Mouse (Mus musculus): ENCODE data around the gene Gm10295. TPM values are rescaled to one million over a fixed set of nuclear protein-coding genes. Genes with fewer than 3 reads are reported as not detected.
A peak's percentile ranks its signal among the peaks of the same experiment; 100 is the strongest.

The Gm10295 gene
- polyA plus RNA-seq, 1 experiment = not detected

GRCm38 (mm10) chr7:71391333-71391732 is 40.0 kb upstream of the Gm10295 start:
- H3K27me3 ChIP-seq (replicated peaks; ENCODE audit: control insufficient read depth, insufficient read depth, low read length) = no peaks in the 10 kb centered on the region
- H3K4me1 ChIP-seq (ENCODE audit: control insufficient read depth, insufficient read depth, low read length) = no peaks in the 10 kb centered on the region
- no peak for TF ChIP-seq CTCF (conservative IDR thresholded peaks at IDR 0.05; ENCODE audit: insufficient read depth, insufficient read length, low read depth, low read length)
- no peak for TF ChIP-seq POLR2A (IDR thresholded peaks at IDR 0.05; ENCODE audit: low read depth, low read length)
- 75% methylated on average over 5 of the region's 5 CpGs for WGBS
- no peaks in the 10 kb centered on the region for H3K36me3 ChIP-seq (ENCODE audit: control insufficient read depth, insufficient read depth, low read length)
- peak; percentile 70 for DNase-seq
- H3K27ac ChIP-seq (ENCODE audit: insufficient read depth, low read depth, low read length) = peak overlapping the region; percentile 84
- 0 out of 2 replicates have a peak overlapping the region, but pooled peaks have one; percentile 24 for H3K4me3 ChIP-seq (ENCODE audit: insufficient read depth, low read depth, low read length)

GRCm38 (mm10) chr7:71390291-71390690 is 39.0 kb upstream of the Gm10295 start:
- Histone ChIP-seq H3K27me3 (replicated peaks; ENCODE audit: control insufficient read depth, insufficient read depth, low read length) (no peaks in the 10 kb centered on the region), H3K36me3 (ENCODE audit: control insufficient read depth, insufficient read depth, low read length) (no peaks in the 10 kb centered on the region), H3K4me3 (ENCODE audit: insufficient read depth, low read depth, low read length) (no peak overlapping the region), H3K27ac (ENCODE audit: insufficient read depth, low read depth, low read length) (peak overlapping the region; percentile 74), H3K4me1 (ENCODE audit: control insufficient read depth, insufficient read depth, low read length) (no peaks in the 10 kb centered on the region)
- WGBS = 70% methylated on average over 2 of the region's 2 CpGs
- TF ChIP-seq POLR2A (IDR thresholded peaks at IDR 0.05; ENCODE audit: low read depth, low read length) (no peak), CTCF (conservative IDR thresholded peaks at IDR 0.05; ENCODE audit: insufficient read depth, insufficient read length, low read depth, low read length) (no peak)
- peak; percentile 52 for DNase-seq

DNA sequence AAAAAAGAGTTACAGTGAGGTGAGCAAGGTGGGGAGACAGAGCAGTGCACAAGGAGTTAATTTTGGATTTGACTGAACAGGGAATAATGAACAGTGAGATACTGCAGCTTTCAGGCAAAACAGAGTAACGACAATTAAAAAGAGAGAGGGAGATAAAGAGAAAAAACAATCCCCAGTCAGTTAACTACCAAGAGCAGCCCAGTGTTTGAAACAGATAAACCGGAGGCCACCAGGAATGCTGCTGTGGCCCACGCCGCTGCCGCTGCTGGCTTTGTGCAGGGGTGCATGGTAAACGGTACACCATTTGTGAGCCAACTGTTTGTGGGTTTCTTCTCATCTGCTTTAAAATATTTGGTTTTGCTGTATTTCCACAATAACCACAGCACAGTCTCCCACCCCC is 34.8 kb upstream of the Gm10295 start:
- 65% methylated on average over 6 of the region's 6 CpGs for WGBS
- H3K4me1 ChIP-seq (ENCODE audit: control insufficient read depth, insufficient read depth, low read length) = no peaks in the 10 kb centered on the region

GRCm38 (mm10) chr7:71384921-71385320 is 33.6 kb upstream of the Gm10295 start:
- no peaks in the 10 kb centered on the region for H3K36me3 ChIP-seq (ENCODE audit: control insufficient read depth, insufficient read depth, low read length)
- DNase-seq = no peak
- H3K4me3 ChIP-seq (ENCODE audit: insufficient read depth, low read depth, low read length) = no peak overlapping the region
- peak overlapping the region; percentile 30; the same call in 1 of the 2 replicates for H3K27ac ChIP-seq (ENCODE audit: insufficient read depth, low read depth, low read length)
- no peaks in the 10 kb centered on the region for H3K27me3 ChIP-seq (replicated peaks; ENCODE audit: control insufficient read depth, insufficient read depth, low read length)
- no peaks in the 10 kb centered on the region for H3K4me1 ChIP-seq (ENCODE audit: control insufficient read depth, insufficient read depth, low read length)
- TF ChIP-seq CTCF (conservative IDR thresholded peaks at IDR 0.05; ENCODE audit: insufficient read depth, insufficient read length, low read depth, low read length) (no peak), POLR2A (IDR thresholded peaks at IDR 0.05; ENCODE audit: low read depth, low read length) (no peak)
- WGBS = 71% methylated on average over 7 of the region's 7 CpGs

More for the DNA sequence above, 34.8 kb upstream of the Gm10295 start:
- no peak for DNase-seq
- Histone ChIP-seq H3K27me3 (replicated peaks; ENCODE audit: control insufficient read depth, insufficient read depth, low read length) (no peaks in the 10 kb centered on the region), H3K27ac (ENCODE audit: insufficient read depth, low read depth, low read length) (peak overlapping the region; percentile 43; the same call in 1 of the 2 replicates), H3K36me3 (ENCODE audit: control insufficient read depth, insufficient read depth, low read length) (no peaks in the 10 kb centered on the region), H3K4me3 (ENCODE audit: insufficient read depth, low read depth, low read length) (no peak overlapping the region)
- no peak for TF ChIP-seq POLR2A (IDR thresholded peaks at IDR 0.05; ENCODE audit: low read depth, low read length)
- no peak for TF ChIP-seq CTCF (conservative IDR thresholded peaks at IDR 0.05; ENCODE audit: insufficient read depth, insufficient read length, low read depth, low read length)

DNA sequence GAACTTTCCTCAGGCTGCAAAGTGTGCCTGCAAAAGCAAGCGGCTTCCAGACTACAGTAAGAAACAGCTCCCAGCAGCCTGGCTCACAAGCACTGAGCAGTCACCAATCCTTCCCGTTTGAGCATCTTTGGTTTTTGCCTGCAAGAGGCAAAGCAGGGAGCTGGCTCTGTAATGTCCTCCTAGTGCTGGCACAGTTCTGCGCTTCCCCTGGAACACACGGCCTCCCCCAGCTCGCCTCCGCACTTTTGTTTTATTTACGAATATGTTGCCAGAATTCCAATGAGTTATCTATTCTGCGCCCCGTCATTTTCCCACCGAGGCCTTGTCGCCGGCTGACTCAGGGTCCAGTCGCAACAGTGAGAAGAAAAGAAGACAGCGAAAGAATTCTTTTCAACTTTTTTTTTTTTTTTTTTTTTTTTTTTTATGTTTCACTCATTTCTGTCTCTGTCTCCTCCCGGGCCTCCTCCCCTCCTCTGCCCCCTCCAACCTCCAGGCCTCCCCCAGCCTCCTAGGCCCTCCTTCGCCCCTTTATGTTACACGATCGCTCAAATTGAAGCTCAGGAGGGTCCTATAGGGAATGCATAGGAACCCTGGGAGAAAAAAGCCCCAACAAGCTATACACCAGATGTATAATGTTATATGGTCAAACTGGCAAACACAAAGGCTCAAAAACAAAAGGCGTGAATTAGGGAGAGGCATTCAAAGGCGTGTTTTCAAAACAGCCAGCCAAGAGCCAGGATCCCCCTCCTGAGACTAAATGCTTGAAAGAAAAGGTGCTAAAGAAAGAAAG is 32.3 kb upstream of the Gm10295 start:
- peak overlapping the region; percentile 48 for H3K27ac ChIP-seq (ENCODE audit: insufficient read depth, low read depth, low read length)
- TF ChIP-seq POLR2A (IDR thresholded peaks at IDR 0.05; ENCODE audit: low read depth, low read length) (no peak), CTCF (conservative IDR thresholded peaks at IDR 0.05; ENCODE audit: insufficient read depth, insufficient read length, low read depth, low read length) (no peak)
- H3K4me1 ChIP-seq (ENCODE audit: control insufficient read depth, insufficient read depth, low read length) = no peaks in the 10 kb centered on the region; the same call in 1 of the 2 replicates
- H3K27me3 ChIP-seq (replicated peaks; ENCODE audit: control insufficient read depth, insufficient read depth, low read length) = no peaks in the 10 kb centered on the region
- no peak overlapping the region for H3K4me3 ChIP-seq (ENCODE audit: insufficient read depth, low read depth, low read length)
- 67% methylated on average over 20 of the region's 20 CpGs for WGBS
- H3K36me3 ChIP-seq (ENCODE audit: control insufficient read depth, insufficient read depth, low read length) = no peaks in the 10 kb centered on the region
- DNase-seq = peak; percentile 54

- peak overlapping the region; percentile 63; the same call in 1 of the 2 replicates for H3K27ac ChIP-seq (ENCODE audit: insufficient read depth, low read depth, low read length)
Observed at GRCm38 (mm10) chr7:71379826-71380825, 28.8 kb upstream of the Gm10295 start.

More at GRCm38 (mm10) chr7:71379826-71380825, 28.8 kb upstream of the Gm10295 start:
- no peaks in the 10 kb centered on the region for H3K27me3 ChIP-seq (replicated peaks; ENCODE audit: control insufficient read depth, insufficient read depth, low read length)
- no peaks in the 10 kb centered on the region for H3K36me3 ChIP-seq (ENCODE audit: control insufficient read depth, insufficient read depth, low read length)
- no peak overlapping the region for H3K4me3 ChIP-seq (ENCODE audit: insufficient read depth, low read depth, low read length)
- no peak for DNase-seq
- WGBS = 58% methylated on average over 18 of the region's 18 CpGs
- no peaks in the 10 kb centered on the region; the same call in 1 of the 2 replicates for H3K4me1 ChIP-seq (ENCODE audit: control insufficient read depth, insufficient read depth, low read length)
- TF ChIP-seq CTCF (conservative IDR thresholded peaks at IDR 0.05; ENCODE audit: insufficient read depth, insufficient read length, low read depth, low read length) (no peak), POLR2A (IDR thresholded peaks at IDR 0.05; ENCODE audit: low read depth, low read length) (no peak)

Data from kidney, adult 2 months (tissue).